Mouse (Mus musculus) CH12.LX (cell line): Measurements from ENCODE around the gene Adora3. TPM values are rescaled to one million over a fixed set of nuclear protein-coding genes. Genes with fewer than 3 reads are reported as not detected.

Source experiments
- DNase-seq: peaks from one replicate; pipeline ENCODE4 v3.0.0-alpha.2; 2013; ENCODE audit errors: extremely low read depth
- H3K27ac ChIP-seq: 2 replicates; pipeline ENCODE4 v1.5.1; 2012; ENCODE audit warnings: low read depth, mild to moderate bottlenecking, control low read depth, moderate library complexity; ENCODE audit not compliant: insufficient read depth
- H3K27me3 ChIP-seq: replicated peaks from 2 replicates; pipeline ENCODE3; 2012; ENCODE audit warnings: inconsistent platforms
- H3K36me3 ChIP-seq, 2 experiments: replicated peaks in 1 of 2; 2 replicates each; pipeline versions ENCODE3 to v1.6.1; 2012; ENCODE audit warnings: inconsistent platforms in 1 of 2, low read length in 1 of 2, mild to moderate bottlenecking in 1 of 2, mixed read lengths in 1 of 2, moderate library complexity in 1 of 2; ENCODE audit not compliant: control insufficient read depth in 1 of 2, insufficient read depth in 1 of 2
- H3K4me1 ChIP-seq, 2 experiments: 2 replicates each; pipeline ENCODE4 v1.6.1; 2012; ENCODE audit warnings: inconsistent platforms in 1 of 2, moderate library complexity in 1 of 2; ENCODE audit not compliant: insufficient read depth in 2 of 2, control insufficient read depth in 1 of 2
- H3K4me2 ChIP-seq: 2 replicates; pipeline ENCODE4 v1.6.1; 2012; ENCODE audit warnings: low read depth, mild to moderate bottlenecking, control low read depth; ENCODE audit not compliant: poor library complexity, insufficient read depth, severe bottlenecking
- H3K4me3 ChIP-seq, 3 experiments: fragments of 150-350 bp in 1 of 3; sonication (generic) in 1 of 3; replicated peaks in 1 of 3; 2 replicates each; pipeline versions ENCODE3 to v1.5.1; 2011 to 2012; ENCODE audit warnings: low read depth in 2 of 3, low read length in 2 of 3, mild to moderate bottlenecking in 2 of 3, moderate library complexity in 2 of 3, control low read depth in 1 of 3, improper control_type of control experiment in 1 of 3, inconsistent platforms in 1 of 3, mixed read lengths in 1 of 3; ENCODE audit not compliant: poor library complexity in 1 of 3
- H3K79me2 ChIP-seq: replicated peaks from 2 replicates; pipeline ENCODE4 v1.6.1; 2012; ENCODE audit warnings: mild to moderate bottlenecking, moderate library complexity; ENCODE audit not compliant: control insufficient read depth, poor library complexity, insufficient read depth, severe bottlenecking; ENCODE audit errors: extremely low read depth
- H3K9ac ChIP-seq: 2 replicates; pipeline ENCODE4 v1.6.1; 2012; ENCODE audit warnings: low read depth, mild to moderate bottlenecking, control low read depth, moderate library complexity; ENCODE audit not compliant: insufficient read depth
- H3K9me3 ChIP-seq: replicated peaks from 2 replicates; pipeline ENCODE3; 2012; ENCODE audit warnings: low read length, inconsistent platforms, mixed read lengths
- CHD2 ChIP-seq: IDR thresholded peaks from 2 replicates; pipeline ENCODE4 v1.6.1; 2011; ENCODE audit warnings: low read length, improper control_type of control experiment
- E2F4 ChIP-seq: IDR thresholded peaks from 2 replicates; pipeline ENCODE4 v1.6.1; 2011; ENCODE audit warnings: low read depth, low read length, improper control_type of control experiment; ENCODE audit not compliant: insufficient replicate concordance
- EP300 ChIP-seq: IDR thresholded peaks from 2 replicates; pipeline ENCODE4 v1.6.1; 2011; ENCODE audit warnings: low read length, improper control_type of control experiment
- ETS1 ChIP-seq: conservative IDR thresholded peaks from 2 replicates; pipeline ENCODE4 v1.6.1; 2012; ENCODE audit warnings: low read depth, mild to moderate bottlenecking, inconsistent platforms, low read length, improper control_type of control experiment, moderate library complexity
- GABPA ChIP-seq: IDR thresholded peaks from 2 replicates; pipeline ENCODE4 v1.6.1; 2012; ENCODE audit warnings: low read depth, low read length, improper control_type of control experiment, inconsistent platforms; ENCODE audit not compliant: insufficient replicate concordance
- IRF4 ChIP-seq: IDR thresholded peaks from 2 replicates; pipeline ENCODE4 v1.6.1; 2014; ENCODE audit warnings: low read depth, mild to moderate bottlenecking, inconsistent platforms, low read length, improper control_type of control experiment
- JUN ChIP-seq: IDR thresholded peaks from 2 replicates; pipeline ENCODE4 v1.6.1; 2011; ENCODE audit warnings: low read depth, mild to moderate bottlenecking, low read length, improper control_type of control experiment, moderate library complexity; ENCODE audit not compliant: insufficient read depth
- MAFK ChIP-seq: IDR thresholded peaks from 2 replicates; pipeline ENCODE4 v1.6.1; 2011; ENCODE audit warnings: low read length, improper control_type of control experiment; ENCODE audit not compliant: insufficient replicate concordance
- MAX ChIP-seq: IDR thresholded peaks from 2 replicates; pipeline ENCODE4 v1.6.1; 2011; ENCODE audit warnings: low read length, improper control_type of control experiment
- MAZ ChIP-seq: IDR thresholded peaks from 2 replicates; pipeline ENCODE4 v1.6.1; 2012; ENCODE audit warnings: low read depth, mild to moderate bottlenecking, inconsistent platforms, low read length, improper control_type of control experiment, moderate library complexity
- MEF2A ChIP-seq: IDR thresholded peaks from 2 replicates; pipeline ENCODE4 v1.6.1; 2014; ENCODE audit warnings: low read depth, mild to moderate bottlenecking, inconsistent platforms, low read length, improper control_type of control experiment, borderline replicate concordance
- MXI1 ChIP-seq: IDR thresholded peaks from 2 replicates; pipeline ENCODE4 v1.6.1; 2011; ENCODE audit warnings: mild to moderate bottlenecking, low read depth, low read length, improper control_type of control experiment
- MYC ChIP-seq: IDR thresholded peaks from 2 replicates; pipeline ENCODE4 v1.6.1; 2011; ENCODE audit warnings: low read depth, mild to moderate bottlenecking, improper control_type of control experiment, low read length
- NELFE ChIP-seq: IDR thresholded peaks from 2 replicates; pipeline ENCODE4 v1.6.1; 2011; ENCODE audit warnings: low read depth, low read length, improper control_type of control experiment
- NRF1 ChIP-seq: IDR thresholded peaks from 2 replicates; pipeline ENCODE4 v1.6.1; 2014; ENCODE audit warnings: low read depth, mild to moderate bottlenecking, inconsistent platforms, low read length, improper control_type of control experiment, moderate library complexity
- POLR2A ChIP-seq: IDR thresholded peaks from 2 replicates; pipeline ENCODE4 v1.6.1; 2011; ENCODE audit warnings: low read depth, mild to moderate bottlenecking, improper control_type of control experiment, low read length
- POLR2AphosphoS2 ChIP-seq: IDR thresholded peaks from 2 replicates; pipeline ENCODE4 v1.6.1; 2011; ENCODE audit warnings: low read depth, low read length, improper control_type of control experiment
- RAD21 ChIP-seq: IDR thresholded peaks from 2 replicates; pipeline ENCODE4 v1.6.1; 2011; ENCODE audit warnings: low read depth, mild to moderate bottlenecking, low read length, improper control_type of control experiment, moderate library complexity
- RCOR1 ChIP-seq: conservative IDR thresholded peaks from 2 replicates; pipeline ENCODE4 v1.6.1; 2012; ENCODE audit warnings: low read depth, mild to moderate bottlenecking, inconsistent platforms, low read length, improper control_type of control experiment
- SIN3A ChIP-seq: IDR thresholded peaks from 2 replicates; pipeline ENCODE4 v1.6.1; 2012; ENCODE audit warnings: low read length, improper control_type of control experiment, inconsistent platforms
- TCF12 ChIP-seq: IDR thresholded peaks from 2 replicates; pipeline ENCODE4 v1.6.1; 2014; ENCODE audit warnings: low read depth, mild to moderate bottlenecking, inconsistent platforms, low read length, improper control_type of control experiment
- UBTF ChIP-seq: IDR thresholded peaks from 2 replicates; pipeline ENCODE4 v1.6.1; 2012; ENCODE audit warnings: low read depth, mild to moderate bottlenecking, inconsistent platforms, low read length, improper control_type of control experiment, moderate library complexity
- USF2 ChIP-seq: conservative IDR thresholded peaks from 2 replicates; pipeline ENCODE4 v1.6.1; 2011; ENCODE audit warnings: low read depth, low read length, improper control_type of control experiment
- ZC3H11A ChIP-seq: IDR thresholded peaks from 2 replicates; pipeline ENCODE4 v1.6.1; 2012; ENCODE audit warnings: low read depth, mild to moderate bottlenecking, inconsistent platforms, low read length, improper control_type of control experiment
- dilution Hi-C: fragments of 300-500 bp; cut with MboI; formaldehyde crosslinking; loops from 2 replicates; pipeline ENCODE4 v1.14.3; 2020; ENCODE audit warnings: low sequenced_read_pairs; ENCODE audit not compliant: extremely low pct_unique_long_range_greater_than_20kb, extremely low pct_ligation_motif_present
- in situ Hi-C: fragments of 300-500 bp; cut with MboI; formaldehyde crosslinking; loops from 3 replicates; pipeline ENCODE4 v1.14.3; 2019; ENCODE audit warnings: low sequenced_read_pairs, low pct_ligation_motif_present, low pct_unique_long_range_greater_than_20kb, mixed read lengths
- polyA plus RNA-seq: library from polyadenylated mRNA; unstranded; fragments of >175 nt; gene quantifications from 2 replicates; pipeline ENCODE4 v1.2.1, GENCODE M21; 2012; ENCODE audit warnings: low read depth; ENCODE audit not compliant: insufficient read length
- total RNA-seq, 2 experiments: library from RNA; depleted of rRNA; stranded (reverse); fragments of 300-350 nt in 1 of 2; fragments of >200 nt in 1 of 2; gene quantifications; 2 replicates each; pipeline ENCODE4 v1.2.3; 2012 to 2014

Adora3 gene
- total and polyA plus RNA-seq, 3 experiments: 0.54 to 1.4 (median 1.1) TPM

DNA sequence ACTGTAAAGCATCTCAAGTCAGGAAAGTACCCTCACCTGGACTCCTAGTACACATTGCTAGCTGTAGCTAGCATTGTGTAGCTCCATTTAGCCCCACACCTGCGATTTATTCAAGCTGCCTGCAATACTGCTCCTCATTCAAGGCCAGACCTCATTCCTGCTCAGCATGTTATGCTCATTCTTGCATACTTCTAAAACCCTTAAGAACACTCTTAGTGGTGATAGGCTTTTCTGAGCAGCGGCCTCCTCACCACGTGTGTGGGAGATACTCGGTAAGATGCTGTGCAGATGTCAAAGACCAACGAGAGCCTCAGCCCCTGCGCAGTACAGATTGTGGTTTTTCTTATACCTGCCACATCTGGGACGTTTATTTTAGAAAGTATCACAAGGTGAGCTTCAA is 59.2 kb downstream of the Adora3 start:
- dilution Hi-C loops: no loop called here
- H3K27ac ChIP-seq: 0 out of 2 replicates have a peak overlapping the region, but pooled peaks have one; percentile 28

GRCm38 (mm10) chr3:105931095-105931494 is 60.4 kb downstream of the Adora3 start:
- H3K4me2 ChIP-seq: no peak overlapping the region
- H3K4me3 ChIP-seq: peak overlapping the region in 1 of 3 experiments; percentile 23
- peaks cover 0 to 17% of the 10 kb centered on the region in 2 experiments for H3K36me3 ChIP-seq
- in situ Hi-C loops: no loop called here
- H3K4me1 ChIP-seq: peaks cover 15 to 50% of the 10 kb centered on the region in 2 experiments
- dilution Hi-C loops: no loop called here
- H3K27ac ChIP-seq: no peak overlapping the region
- H3K79me2 ChIP-seq: no peaks in the 10 kb centered on the region
- no peak for DNase-seq
- no peaks in the 10 kb centered on the region for H3K27me3 ChIP-seq
- H3K9ac ChIP-seq: no peak overlapping the region
- H3K9me3 ChIP-seq: no peaks in the 10 kb centered on the region
- TF ChIP-seq UBTF: no peak
- TF ChIP-seq RCOR1: no peak
- TF ChIP-seq IRF4: no peak
- TF ChIP-seq E2F4: no peak
- no peak for TF ChIP-seq ZC3H11A
- no peak for TF ChIP-seq MEF2A
- TF ChIP-seq POLR2A: no peak
- no peak for TF ChIP-seq USF2
- no peak for TF ChIP-seq POLR2AphosphoS2
- no peak for TF ChIP-seq GABPA
- no peak for TF ChIP-seq EP300
- TF ChIP-seq MAFK: no peak
- no peak for TF ChIP-seq NRF1
- TF ChIP-seq MAZ: no peak

More for the DNA sequence above, 59.2 kb downstream of the Adora3 start:
- TF ChIP-seq CHD2 (no peak), NRF1 (peak; percentile 34; the same call in 1 of the 2 replicates), MAFK (no peak), MXI1 (peak; percentile 66; the same call in 1 of the 2 replicates), JUN (no peak), SIN3A (peak; percentile 34; the same call in 1 of the 2 replicates), MAX (peak; percentile 81), MYC (peak; percentile 72; the same call in 1 of the 2 replicates), RAD21 (no peak), TCF12 (peak; percentile 57; the same call in 1 of the 2 replicates), ETS1 (0 out of 2 replicates have a peak, but pooled peaks have one; percentile 22), NELFE (no peak), MEF2A (peak; percentile 28; the same call in 1 of the 2 replicates)
- DNase-seq: peak; percentile 51
- Histone ChIP-seq H3K4me3 (no peak overlapping the region), H3K9me3 (no peaks in the 10 kb centered on the region), H3K4me1 (peaks cover 15 to 50% of the 10 kb centered on the region in 2 experiments), H3K27me3 (no peaks in the 10 kb centered on the region), H3K9ac (no peak overlapping the region), H3K36me3 (peaks cover 0 to 24% of the 10 kb centered on the region in 2 experiments), H3K79me2 (no peaks in the 10 kb centered on the region), H3K4me2 (peak overlapping the region; percentile 83)
- in situ Hi-C loops: no loop called here
